Mouse (Mus musculus): ENCODE data around the gene Lrrc3c. TPM values are rescaled to one million over a fixed set of nuclear protein-coding genes. Genes with fewer than 3 reads are reported as not detected.
"Not testable (repeated sequence)": the region's sequence is repeated elsewhere in the genome, so short reads cannot be mapped to it uniquely, and the experiment has no call there.

The Lrrc3c gene
- polyA plus RNA-seq, 1 experiment: not detected

GRCm38 (mm10) chr11:98598851-98599290, 780 bp downstream of the Lrrc3c start:
- Histone ChIP-seq H3K27ac (ENCODE audit: control insufficient read depth, insufficient read depth, low read depth, low read length, poor library complexity) (no peak overlapping the region; the same call in 1 of the 2 replicates), H3K4me1 (ENCODE audit: control insufficient read depth, insufficient read depth, low read length) (no peaks in the 10 kb centered on the region; the same call in 1 of the 2 replicates), H3K4me3 (replicated peaks; ENCODE audit: control insufficient read depth, low read depth, low read length) (no peak overlapping the region)
- 58% methylated on average over 18 of the region's 18 CpGs for WGBS
- no peak for TF ChIP-seq POLR2A (IDR thresholded peaks at IDR 0.05; ENCODE audit: borderline replicate concordance, control insufficient read depth, low read depth, low read length)
- no peak for TF ChIP-seq CTCF (IDR thresholded peaks at IDR 0.05; ENCODE audit: control insufficient read depth, insufficient read depth, low read length)

- Histone ChIP-seq H3K27ac (ENCODE audit: control insufficient read depth, insufficient read depth, low read depth, low read length, poor library complexity) (no peak overlapping the region), H3K4me1 (ENCODE audit: control insufficient read depth, insufficient read depth, low read length) (no peaks in the 10 kb centered on the region; the same call in 1 of the 2 replicates), H3K4me3 (replicated peaks; ENCODE audit: control insufficient read depth, low read depth, low read length) (no peak overlapping the region)
- 13% methylated on average over 18 of the region's 18 CpGs for WGBS
- no peak for TF ChIP-seq POLR2A (IDR thresholded peaks at IDR 0.05; ENCODE audit: borderline replicate concordance, control insufficient read depth, low read depth, low read length)
- TF ChIP-seq CTCF (IDR thresholded peaks at IDR 0.05; ENCODE audit: control insufficient read depth, insufficient read depth, low read length): no peak
Observed at GRCm38 (mm10) chr11:98599291-98599690, 1.2 kb downstream of the Lrrc3c start.

GRCm38 (mm10) chr11:98602090-98602690, 4.1 kb downstream of the Lrrc3c start:
- no peak overlapping the region for H3K4me3 ChIP-seq (replicated peaks; ENCODE audit: control insufficient read depth, low read depth, low read length)
- H3K27ac ChIP-seq (ENCODE audit: control insufficient read depth, insufficient read depth, low read depth, low read length, poor library complexity): no peak overlapping the region
- TF ChIP-seq CTCF (IDR thresholded peaks at IDR 0.05; ENCODE audit: control insufficient read depth, insufficient read depth, low read length) (no peak), POLR2A (IDR thresholded peaks at IDR 0.05; ENCODE audit: borderline replicate concordance, control insufficient read depth, low read depth, low read length) (no peak)
- 6% methylated on average over 20 of the region's 20 CpGs for WGBS
- no peaks in the 10 kb centered on the region for H3K4me1 ChIP-seq (ENCODE audit: control insufficient read depth, insufficient read depth, low read length)

- WGBS: 71% methylated on average over 2 of the region's 2 CpGs
- TF ChIP-seq CTCF (IDR thresholded peaks at IDR 0.05; ENCODE audit: control insufficient read depth, insufficient read depth, low read length) (no peak), POLR2A (IDR thresholded peaks at IDR 0.05; ENCODE audit: borderline replicate concordance, control insufficient read depth, low read depth, low read length) (no peak)
- Histone ChIP-seq H3K4me3 (replicated peaks; ENCODE audit: control insufficient read depth, low read depth, low read length) (no peak overlapping the region), H3K27ac (ENCODE audit: control insufficient read depth, insufficient read depth, low read depth, low read length, poor library complexity) (no peak overlapping the region), H3K4me1 (ENCODE audit: control insufficient read depth, insufficient read depth, low read length) (no peaks in the 10 kb centered on the region)
Observed at GRCm38 (mm10) chr11:98603953-98604352, 5.9 kb downstream of the Lrrc3c start.

- H3K4me3 ChIP-seq (replicated peaks; ENCODE audit: control insufficient read depth, low read depth, low read length); H3K27ac ChIP-seq (ENCODE audit: control insufficient read depth, insufficient read depth, low read depth, low read length, poor library complexity); H3K4me1 ChIP-seq (ENCODE audit: control insufficient read depth, insufficient read depth, low read length): not testable (repeated sequence)
- 71% methylated on average over 6 of the region's 6 CpGs for WGBS
Observed at GRCm38 (mm10) chr11:98604911-98605310, 6.8 kb downstream of the Lrrc3c start.

GRCm38 (mm10) chr11:98606763-98607162, 8.7 kb downstream of the Lrrc3c start:
- H3K4me1 ChIP-seq (ENCODE audit: control insufficient read depth, insufficient read depth, low read length): no peaks in the 10 kb centered on the region
- TF ChIP-seq CTCF (IDR thresholded peaks at IDR 0.05; ENCODE audit: control insufficient read depth, insufficient read depth, low read length): no peak
- no peak for TF ChIP-seq POLR2A (IDR thresholded peaks at IDR 0.05; ENCODE audit: borderline replicate concordance, control insufficient read depth, low read depth, low read length)
- H3K4me3 ChIP-seq (replicated peaks; ENCODE audit: control insufficient read depth, low read depth, low read length): no peak overlapping the region
- no peak overlapping the region for H3K27ac ChIP-seq (ENCODE audit: control insufficient read depth, insufficient read depth, low read depth, low read length, poor library complexity)
- WGBS: 5% methylated on average over 3 of the region's 3 CpGs

GRCm38 (mm10) chr11:98620791-98621190, 22.7 kb downstream of the Lrrc3c start:
- H3K4me1 ChIP-seq (ENCODE audit: control insufficient read depth, insufficient read depth, low read length): no peaks in the 10 kb centered on the region
- 90% methylated on average over 13 of the region's 13 CpGs for WGBS
- no peak overlapping the region for H3K4me3 ChIP-seq (replicated peaks; ENCODE audit: control insufficient read depth, low read depth, low read length)
- TF ChIP-seq CTCF (IDR thresholded peaks at IDR 0.05; ENCODE audit: control insufficient read depth, insufficient read depth, low read length) (no peak), POLR2A (IDR thresholded peaks at IDR 0.05; ENCODE audit: borderline replicate concordance, control insufficient read depth, low read depth, low read length) (no peak)
- no peak overlapping the region for H3K27ac ChIP-seq (ENCODE audit: control insufficient read depth, insufficient read depth, low read depth, low read length, poor library complexity)

- not testable (repeated sequence) for H3K4me3 ChIP-seq (replicated peaks; ENCODE audit: control insufficient read depth, low read depth, low read length); H3K4me1 ChIP-seq (ENCODE audit: control insufficient read depth, insufficient read depth, low read length); H3K27ac ChIP-seq (ENCODE audit: control insufficient read depth, insufficient read depth, low read depth, low read length, poor library complexity)
- 72% methylated on average over 6 of the region's 6 CpGs for WGBS
Observed at GRCm38 (mm10) chr11:98623981-98624380, 25.9 kb downstream of the Lrrc3c start.

GRCm38 (mm10) chr11:98624381-98624780, 26.3 kb downstream of the Lrrc3c start:
- not testable (repeated sequence) for H3K27ac ChIP-seq (ENCODE audit: control insufficient read depth, insufficient read depth, low read depth, low read length, poor library complexity); H3K4me1 ChIP-seq (ENCODE audit: control insufficient read depth, insufficient read depth, low read length)
- WGBS: 72% methylated on average over 2 of the region's 2 CpGs

More at GRCm38 (mm10) chr11:98624381-98624780, 26.3 kb downstream of the Lrrc3c start:
- H3K4me3 ChIP-seq (replicated peaks; ENCODE audit: control insufficient read depth, low read depth, low read length): not testable (repeated sequence)

All from bone marrow, adult 2 months (tissue).